Mouse (Mus musculus): ENCODE results near the gene Sobp. TPM values are rescaled to one million over a fixed set of nuclear protein-coding genes. Genes with fewer than 3 reads are reported as not detected.

The Sobp gene
- polyA plus RNA-seq, 1 experiment from 2014 or later, result 0.29 TPM

DNA sequence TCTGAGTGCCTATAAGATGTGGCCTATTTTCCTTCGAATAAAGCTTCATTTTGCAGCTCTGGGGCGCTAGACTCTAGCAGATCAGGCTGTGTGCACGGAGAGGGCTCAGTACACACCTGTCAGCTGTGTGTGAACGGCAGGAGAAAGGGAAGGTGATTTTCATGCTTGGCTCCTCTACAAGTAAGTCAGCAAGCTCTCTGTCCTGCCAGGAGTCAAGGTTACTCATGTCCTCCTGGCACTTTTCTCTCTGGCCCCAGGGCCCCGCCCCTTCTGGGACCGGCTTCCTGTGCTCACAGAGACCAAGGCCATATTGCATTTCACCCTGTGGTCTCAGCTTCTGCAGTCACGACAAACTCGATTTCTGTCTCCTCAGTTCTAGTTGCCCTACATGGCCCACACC is 138.8 kb downstream of the Sobp start:
- H3K27me3 ChIP-seq (ENCODE audit: control insufficient read depth, insufficient read depth, low read depth, low read length), result no peaks in the 10 kb centered on the region
- no peaks in the 10 kb centered on the region for H3K9me3 ChIP-seq (ENCODE audit: control insufficient read depth, low read length)
- H3K9ac ChIP-seq (ENCODE audit: low read length), result no peak overlapping the region
- no peak overlapping the region for H3K27ac ChIP-seq (ENCODE audit: low read length)
- peaks cover 11% of the 10 kb centered on the region for H3K4me1 ChIP-seq (replicated peaks; ENCODE audit: control insufficient read depth, insufficient read depth, low read length)
- no peak for ATAC-seq (ENCODE audit: low read depth)
- 43% methylated on average over 8 of the region's 8 CpGs for WGBS
- no peak overlapping the region for H3K4me3 ChIP-seq (ENCODE audit: low read length)
- no peak overlapping the region for H3K4me2 ChIP-seq (ENCODE audit: low read depth, low read length)
- H3K36me3 ChIP-seq (ENCODE audit: control insufficient read depth, insufficient read depth, low read length), result no peaks in the 10 kb centered on the region

DNA sequence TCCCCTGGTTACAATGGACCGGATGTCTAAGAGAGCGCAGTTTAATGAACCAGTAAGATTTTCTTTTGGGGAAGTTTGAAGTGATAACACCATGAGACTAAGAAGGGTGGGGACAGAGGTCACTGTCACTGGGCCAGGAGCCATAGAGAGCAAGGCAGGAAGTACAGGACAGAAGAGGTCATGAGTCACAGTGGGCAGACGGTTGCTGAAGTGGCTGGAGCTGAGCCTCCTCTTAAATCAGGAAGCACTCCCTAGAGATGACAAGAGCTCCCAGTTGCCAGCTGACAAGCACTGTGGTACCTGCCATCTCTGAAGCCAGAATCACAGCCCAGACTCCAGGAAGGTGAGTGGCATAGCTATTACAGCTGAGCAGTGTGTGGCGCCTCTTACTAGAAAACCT is 139.5 kb downstream of the Sobp start:
- Histone ChIP-seq H3K9me3 (ENCODE audit: control insufficient read depth, low read length) (no peaks in the 10 kb centered on the region), H3K4me3 (ENCODE audit: low read length) (no peak overlapping the region), H3K27me3 (ENCODE audit: control insufficient read depth, insufficient read depth, low read depth, low read length) (no peaks in the 10 kb centered on the region), H3K27ac (ENCODE audit: low read length) (no peak overlapping the region), H3K9ac (ENCODE audit: low read length) (no peak overlapping the region), H3K4me2 (ENCODE audit: low read depth, low read length) (no peak overlapping the region), H3K4me1 (replicated peaks; ENCODE audit: control insufficient read depth, insufficient read depth, low read length) (peaks cover 11% of the 10 kb centered on the region), H3K36me3 (ENCODE audit: control insufficient read depth, insufficient read depth, low read length) (no peaks in the 10 kb centered on the region)
- 66% methylated on average over 4 of the region's 4 CpGs for WGBS
- peak; percentile 34; the same call in 1 of the 2 replicates for ATAC-seq (ENCODE audit: low read depth)

DNA sequence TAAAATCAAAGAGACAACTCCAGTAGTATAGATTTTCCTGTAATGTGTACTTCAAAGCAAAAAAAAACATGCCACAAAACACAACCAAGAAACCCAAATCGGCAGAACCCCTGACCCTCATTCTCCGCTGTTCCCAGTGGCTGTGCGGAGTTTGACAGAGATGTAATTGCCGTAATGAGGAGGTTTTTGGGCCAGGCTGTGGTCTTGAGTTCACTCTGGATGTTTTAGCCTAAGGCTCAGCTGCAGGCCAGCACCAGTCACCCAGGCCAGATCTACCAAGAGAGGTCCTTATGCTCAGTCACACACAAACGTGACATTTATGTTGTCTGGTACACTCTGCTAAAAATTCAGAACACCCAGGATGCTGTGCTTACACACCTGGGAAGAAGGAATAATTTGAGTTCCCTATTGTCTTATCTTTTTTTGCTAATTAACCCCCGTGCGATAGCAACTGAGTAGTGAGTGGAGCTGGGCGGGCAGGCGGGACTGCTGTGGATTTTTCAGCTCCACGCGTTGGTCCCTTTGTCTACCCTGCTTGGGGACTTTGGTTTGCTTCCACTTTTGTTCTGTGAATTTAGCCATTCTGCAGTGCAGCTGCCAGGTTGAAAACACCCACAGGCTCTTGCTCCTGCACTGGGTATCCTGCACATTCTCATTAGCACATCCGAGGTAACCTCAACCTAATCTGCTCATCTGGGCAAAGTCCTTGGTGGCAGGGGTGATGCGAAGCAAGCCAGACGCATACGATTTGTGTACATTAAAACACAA is 140.7 kb downstream of the Sobp start:
- H3K9ac ChIP-seq (ENCODE audit: low read length), result no peak overlapping the region
- ATAC-seq (ENCODE audit: low read depth), result no peak
- H3K27me3 ChIP-seq (ENCODE audit: control insufficient read depth, insufficient read depth, low read depth, low read length), result no peaks in the 10 kb centered on the region
- H3K4me1 ChIP-seq (replicated peaks; ENCODE audit: control insufficient read depth, insufficient read depth, low read length), result peaks cover 11% of the 10 kb centered on the region
- no peaks in the 10 kb centered on the region for H3K36me3 ChIP-seq (ENCODE audit: control insufficient read depth, insufficient read depth, low read length)
- no peak overlapping the region for H3K4me3 ChIP-seq (ENCODE audit: low read length)
- no peaks in the 10 kb centered on the region for H3K9me3 ChIP-seq (ENCODE audit: control insufficient read depth, low read length)
- no peak overlapping the region for H3K4me2 ChIP-seq (ENCODE audit: low read depth, low read length)
- WGBS, result 76% methylated on average over 15 of the region's 15 CpGs
- H3K27ac ChIP-seq (ENCODE audit: low read length), result no peak overlapping the region

DNA sequence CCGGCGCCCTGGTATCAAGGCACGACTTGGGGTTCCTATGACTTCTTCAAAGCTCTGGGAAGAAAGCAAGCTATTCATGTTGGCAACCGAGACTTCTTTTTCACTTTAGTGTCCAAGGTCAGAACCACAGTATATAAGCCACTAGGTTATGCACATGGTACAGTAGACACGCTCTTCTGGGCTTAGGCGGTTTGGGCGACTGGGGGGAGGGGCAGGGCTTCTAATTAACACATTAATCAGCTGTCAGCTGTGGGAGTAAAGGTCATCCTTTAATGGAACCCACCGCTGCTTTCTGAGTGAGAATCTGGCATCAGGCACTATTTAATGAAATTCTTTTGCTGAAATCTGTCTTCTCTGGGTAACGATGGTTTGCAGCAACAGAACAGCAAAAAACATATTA is 147.3 kb downstream of the Sobp start:
- peak; percentile 41; the same call in 1 of the 2 replicates for ATAC-seq (ENCODE audit: low read depth)

DNA sequence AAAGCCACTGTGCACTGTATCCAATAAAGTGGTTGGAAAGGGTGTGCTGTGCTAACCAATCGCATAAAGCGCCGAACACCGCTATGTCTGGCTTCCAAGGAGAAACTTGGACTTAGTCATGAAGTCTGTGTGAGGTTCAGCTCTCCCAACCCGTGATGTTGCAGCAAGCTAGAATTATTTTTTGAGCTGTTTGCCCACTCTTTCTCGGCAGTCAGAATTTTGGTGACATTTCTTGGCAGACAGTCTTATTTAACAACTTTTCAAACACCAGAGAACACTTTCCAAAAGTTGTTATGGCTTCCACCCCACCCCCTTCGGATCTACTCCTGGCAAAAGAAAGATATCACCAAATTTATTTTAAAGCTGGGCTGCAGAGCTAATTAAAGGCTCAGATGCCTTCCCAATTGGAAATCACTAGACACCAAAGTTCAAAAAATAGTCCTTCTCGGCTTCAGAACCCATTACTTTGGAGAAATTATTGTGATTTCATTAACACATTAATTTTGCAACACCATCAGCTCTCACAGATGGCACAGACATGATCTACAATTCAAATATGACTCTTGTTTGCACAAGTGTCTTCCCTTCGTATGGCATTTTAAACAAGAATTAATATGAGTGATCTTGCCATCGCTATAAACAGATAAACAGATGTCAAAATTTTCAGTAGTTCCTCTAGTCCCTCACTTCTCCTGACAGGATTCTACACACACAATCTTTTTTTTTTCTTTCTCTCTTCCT is 150.7 kb downstream of the Sobp start:
- peaks cover 40% of the 10 kb centered on the region for H3K27me3 ChIP-seq (ENCODE audit: control insufficient read depth, insufficient read depth, low read depth, low read length)
- WGBS, result 59% methylated on average over 10 of the region's 10 CpGs
- ATAC-seq (ENCODE audit: low read depth), result no peak

More for the DNA sequence above, 147.3 kb downstream of the Sobp start:
- Histone ChIP-seq H3K36me3 (ENCODE audit: control insufficient read depth, insufficient read depth, low read length) (no peaks in the 10 kb centered on the region), H3K27me3 (ENCODE audit: control insufficient read depth, insufficient read depth, low read depth, low read length) (peaks cover 14% of the 10 kb centered on the region), H3K9me3 (ENCODE audit: control insufficient read depth, low read length) (no peaks in the 10 kb centered on the region), H3K4me3 (ENCODE audit: low read length) (no peak overlapping the region), H3K4me1 (replicated peaks; ENCODE audit: control insufficient read depth, insufficient read depth, low read length) (peaks cover 4% of the 10 kb centered on the region), H3K9ac (ENCODE audit: low read length) (no peak overlapping the region), H3K27ac (ENCODE audit: low read length) (no peak overlapping the region), H3K4me2 (ENCODE audit: low read depth, low read length) (no peak overlapping the region)
- whole genome bisulfite sequencing, result 48% methylated on average over 9 of the region's 9 CpGs

DNA sequence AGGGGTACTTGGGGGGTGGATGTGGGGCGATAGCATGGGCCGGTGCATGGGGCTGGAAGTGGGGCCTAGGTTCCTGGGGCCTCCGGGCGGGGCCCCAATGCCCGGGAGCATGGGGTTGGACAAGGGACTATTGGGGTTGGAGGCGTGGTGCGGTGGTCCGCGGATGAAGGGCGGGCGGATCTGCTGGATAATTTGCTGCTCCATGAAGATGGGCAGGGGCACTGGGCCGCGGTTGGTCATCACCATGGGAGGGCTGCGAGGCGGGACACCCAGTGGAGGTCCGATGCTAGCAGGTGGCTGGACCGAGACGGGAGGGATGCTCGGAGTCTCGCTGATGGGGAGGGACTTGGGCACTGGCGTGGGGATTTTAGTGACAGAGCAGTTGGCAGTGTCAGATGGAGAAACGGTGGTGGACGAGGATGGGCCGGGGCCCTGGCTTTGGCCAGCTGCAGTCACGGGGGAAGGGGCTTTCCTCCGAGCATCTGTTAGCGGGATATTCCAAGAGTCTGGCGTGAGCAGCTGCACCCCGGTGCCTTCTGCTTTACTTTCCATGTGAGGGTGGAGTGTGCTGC is 152.1 kb downstream of the Sobp start:
- peak overlapping the region; percentile 59; the same call in 1 of the 2 replicates for H3K9ac ChIP-seq (ENCODE audit: low read length)
- peak overlapping the region; percentile 96 for H3K4me2 ChIP-seq (ENCODE audit: low read depth, low read length)
- no peaks in the 10 kb centered on the region for H3K36me3 ChIP-seq (ENCODE audit: control insufficient read depth, insufficient read depth, low read length)
- WGBS, result 6% methylated on average over 26 of the region's 29 CpGs
- no peak overlapping the region for H3K27ac ChIP-seq (ENCODE audit: low read length)
- peaks cover 40% of the 10 kb centered on the region for H3K27me3 ChIP-seq (ENCODE audit: control insufficient read depth, insufficient read depth, low read depth, low read length)
- peaks cover 16% of the 10 kb centered on the region for H3K4me1 ChIP-seq (replicated peaks; ENCODE audit: control insufficient read depth, insufficient read depth, low read length)
- ATAC-seq (ENCODE audit: low read depth), result 0 out of 2 replicates have a peak, but pooled peaks have one; percentile 16
- no peaks in the 10 kb centered on the region for H3K9me3 ChIP-seq (ENCODE audit: control insufficient read depth, low read length)
- H3K4me3 ChIP-seq (ENCODE audit: low read length), result peak overlapping the region; percentile 61

More for the DNA sequence above, 150.7 kb downstream of the Sobp start:
- H3K4me1 ChIP-seq (replicated peaks; ENCODE audit: control insufficient read depth, insufficient read depth, low read length), result peaks cover 16% of the 10 kb centered on the region
- no peak overlapping the region for H3K9ac ChIP-seq (ENCODE audit: low read length)
- H3K27ac ChIP-seq (ENCODE audit: low read length), result no peak overlapping the region
- H3K36me3 ChIP-seq (ENCODE audit: control insufficient read depth, insufficient read depth, low read length), result no peaks in the 10 kb centered on the region
- H3K4me3 ChIP-seq (ENCODE audit: low read length), result no peak overlapping the region
- H3K9me3 ChIP-seq (ENCODE audit: control insufficient read depth, low read length), result no peaks in the 10 kb centered on the region
- no peak overlapping the region for H3K4me2 ChIP-seq (ENCODE audit: low read depth, low read length)

DNA sequence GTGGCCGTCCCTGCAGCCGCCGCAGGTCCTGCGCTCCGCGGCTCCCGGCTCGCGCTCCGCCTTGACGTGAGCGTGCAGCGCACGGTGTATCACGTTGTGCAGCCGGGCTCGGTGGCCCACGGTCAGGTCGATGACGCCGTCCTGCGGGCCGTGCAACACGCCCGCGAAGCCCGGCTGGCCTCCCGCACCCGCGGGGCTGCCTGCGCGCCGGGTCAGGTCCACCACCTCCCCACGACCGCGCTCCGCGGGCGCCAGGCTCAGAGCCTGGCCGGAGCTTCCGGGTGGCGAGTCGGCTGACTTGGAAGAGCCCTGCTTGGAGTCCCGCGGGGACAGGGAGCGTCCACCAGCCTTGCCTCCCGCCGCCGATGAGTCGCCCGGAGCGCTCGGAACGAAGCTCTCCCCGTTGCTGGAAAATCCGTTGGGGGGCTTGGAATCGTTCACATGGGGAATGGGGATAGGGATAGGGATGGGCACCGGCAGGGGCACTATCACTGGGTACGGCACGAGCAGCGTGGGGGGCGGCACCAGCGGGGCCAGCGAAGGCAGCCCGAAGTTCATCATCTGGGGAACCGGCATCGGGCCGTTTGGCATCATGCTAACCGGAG is 152.7 kb downstream of the Sobp start:
- H3K4me1 ChIP-seq (replicated peaks; ENCODE audit: control insufficient read depth, insufficient read depth, low read length), result peaks cover 16% of the 10 kb centered on the region
- H3K27me3 ChIP-seq (ENCODE audit: control insufficient read depth, insufficient read depth, low read depth, low read length), result peaks cover 40% of the 10 kb centered on the region
- H3K4me2 ChIP-seq (ENCODE audit: low read depth, low read length), result peak overlapping the region; percentile 96
- H3K27ac ChIP-seq (ENCODE audit: low read length), result no peak overlapping the region
- no peaks in the 10 kb centered on the region for H3K9me3 ChIP-seq (ENCODE audit: control insufficient read depth, low read length)
- peak; percentile 28; the same call in 1 of the 2 replicates for ATAC-seq (ENCODE audit: low read depth)
- H3K4me3 ChIP-seq (ENCODE audit: low read length), result peak overlapping the region; percentile 61
- H3K36me3 ChIP-seq (ENCODE audit: control insufficient read depth, insufficient read depth, low read length), result no peaks in the 10 kb centered on the region
- peak overlapping the region; percentile 59 for H3K9ac ChIP-seq (ENCODE audit: low read length)
- under 1% methylated on average over 64 of the region's 69 CpGs for WGBS

DNA sequence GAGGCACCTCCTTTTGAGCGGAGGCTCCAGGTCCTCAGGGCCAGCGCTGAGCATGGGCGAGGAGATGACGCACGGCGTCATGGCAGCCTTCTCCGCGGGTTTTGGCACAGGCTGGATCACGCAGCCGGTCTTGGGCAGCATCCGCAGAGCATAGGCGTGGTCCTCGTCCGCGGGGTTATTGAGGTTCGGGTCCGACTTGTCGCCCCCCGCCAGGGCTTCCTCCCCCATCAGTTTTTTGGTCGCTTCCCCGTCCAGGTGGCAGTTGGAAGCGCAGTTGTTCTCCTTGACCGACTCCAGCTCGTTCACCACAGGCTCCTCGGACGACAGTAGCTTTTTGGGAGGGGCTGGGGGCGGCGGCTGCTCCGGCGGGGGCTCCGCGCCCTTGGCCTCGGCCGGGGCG is 153.3 kb downstream of the Sobp start:
- Histone ChIP-seq H3K27ac (ENCODE audit: low read length) (no peak overlapping the region), H3K4me2 (ENCODE audit: low read depth, low read length) (peak overlapping the region; percentile 96), H3K27me3 (ENCODE audit: control insufficient read depth, insufficient read depth, low read depth, low read length) (peaks cover 40% of the 10 kb centered on the region), H3K36me3 (ENCODE audit: control insufficient read depth, insufficient read depth, low read length) (no peaks in the 10 kb centered on the region), H3K9ac (ENCODE audit: low read length) (peak overlapping the region; percentile 59), H3K9me3 (ENCODE audit: control insufficient read depth, low read length) (no peaks in the 10 kb centered on the region), H3K4me3 (ENCODE audit: low read length) (peak overlapping the region; percentile 61), H3K4me1 (replicated peaks; ENCODE audit: control insufficient read depth, insufficient read depth, low read length) (peaks cover 16% of the 10 kb centered on the region)
- ATAC-seq (ENCODE audit: low read depth), result 0 out of 2 replicates have a peak, but pooled peaks have one; percentile 7
- WGBS, result 3% methylated on average over 35 of the region's 35 CpGs

DNA sequence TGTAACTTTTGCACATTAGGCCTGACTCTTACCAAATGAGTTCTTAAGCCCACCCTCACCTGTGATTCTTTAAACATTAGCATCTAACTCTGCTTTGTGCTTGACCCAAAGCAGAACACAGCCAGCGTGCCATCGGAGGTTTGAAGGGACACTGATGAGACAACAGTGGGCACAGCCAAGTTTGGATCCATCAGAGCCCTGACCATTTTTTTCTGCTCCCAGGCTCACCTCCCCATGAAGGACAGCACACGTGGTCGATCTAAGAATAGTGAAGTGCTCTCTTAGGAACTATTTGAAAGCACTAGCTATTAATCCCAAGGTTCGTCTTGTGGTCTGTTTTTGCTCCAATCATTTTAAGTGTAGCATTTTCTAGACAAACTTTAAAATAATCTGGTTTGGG is 159.5 kb downstream of the Sobp start:
- Histone ChIP-seq H3K4me3 (ENCODE audit: low read length) (no peak overlapping the region), H3K27ac (ENCODE audit: low read length) (no peak overlapping the region), H3K4me1 (replicated peaks; ENCODE audit: control insufficient read depth, insufficient read depth, low read length) (no peaks in the 10 kb centered on the region), H3K36me3 (ENCODE audit: control insufficient read depth, insufficient read depth, low read length) (no peaks in the 10 kb centered on the region), H3K4me2 (ENCODE audit: low read depth, low read length) (no peak overlapping the region), H3K9ac (ENCODE audit: low read length) (no peak overlapping the region), H3K27me3 (ENCODE audit: control insufficient read depth, insufficient read depth, low read depth, low read length) (peaks cover 8% of the 10 kb centered on the region), H3K9me3 (ENCODE audit: control insufficient read depth, low read length) (no peaks in the 10 kb centered on the region)
- 75% methylated on average over 5 of the region's 5 CpGs for WGBS
- ATAC-seq (ENCODE audit: low read depth), result no peak

Measured in lung, embryonic 16.5 days (tissue).